Mouse (Mus musculus): ENCODE results near the gene Zfp988. TPM values are rescaled to one million over a fixed set of nuclear protein-coding genes. Genes with fewer than 3 reads are reported as not detected.

The Zfp988 gene
- 1 to 10 TPM; 1.2 to 2.6 TPM for polyA plus RNA-seq (2017; shearing (Covaris generic))

GRCm38 (mm10) chr4:147305436-147305835 is at the start of gene Zfp988:
Gene Zfp988 (plus strand): TSS chr4:147305674.

GRCm38 (mm10) chr4:147361003-147361402 is 55.5 kb downstream of the Zfp988 start, which contains the start of gene Zfp978:
Gene Zfp978 (plus strand): TSS chr4:147361303.

Other genes starting within 250 kb of the Zfp988 start
- 1 to 10 TPM; 5.5 to 5.7 TPM for gene Zfp991, start 173.6 kb upstream of the Zfp988 start, polyA plus RNA-seq (2017; shearing (Covaris generic))
- gene Zfp978, start 55.6 kb downstream of the Zfp988 start, polyA plus RNA-seq (2017; shearing (Covaris generic)) = under 1 TPM in 1 of 2 experiments, not detected in 1; 0.22 TPM
- gene Zfp982, start 186.7 kb downstream of the Zfp988 start, polyA plus RNA-seq (2017; shearing (Covaris generic)) = 1 to 10 TPM in 1 of 2 experiments, under 1 TPM in 1; 0.45 to 1.3 TPM
- gene Gm16503, start 234.5 kb downstream of the Zfp988 start, polyA plus RNA-seq (2017; shearing (Covaris generic)) = 1 to 10 TPM in 1 of 2 experiments, under 1 TPM in 1; 0.42 to 4.0 TPM
- gene Zfp985, start 247.6 kb downstream of the Zfp988 start, polyA plus RNA-seq (2017; shearing (Covaris generic)) = 1 to 10 TPM; 1.1 to 2.6 TPM